Mouse (Mus musculus) thymus, adult 2 months (tissue): Measurements from ENCODE around the gene G3bp2.

Experiments
- CTCF ChIP-seq: fragments of 200-500 bp; IDR thresholded peaks from 2 replicates; pipeline ENCODE4 v1.5.1; 2012; ENCODE audit warnings: mild to moderate bottlenecking, control low read depth, low read length, moderate library complexity, borderline replicate concordance; ENCODE audit not compliant: control insufficient read depth, poor library complexity, insufficient read depth; ENCODE audit errors: extremely low read depth
- POLR2A ChIP-seq: fragments of 200-500 bp; IDR thresholded peaks from 2 replicates; pipeline ENCODE4 v1.6.1; 2012; ENCODE audit warnings: mild to moderate bottlenecking, low read length, control low read depth, moderate library complexity; ENCODE audit not compliant: control insufficient read depth, poor library complexity, insufficient read depth; ENCODE audit errors: extremely low read depth

- TF ChIP-seq POLR2A (no peak), CTCF (no peak)
Observed at GRCm38 (mm10) chr5:92093263-92094061, 9.9 kb upstream of the G3bp2 start.
